Mouse (Mus musculus) liver, adult 2 months (tissue): ENCODE measurements at regions not wholly inside any gene's neighbourhood (a gene's known extent, or its start where the extent isn't known, plus 50 kb on each side); places are given as distances from the start of the nearest gene placed in this dataset.

Experiments used
- DNase-seq: peaks from one replicate; pipeline ENCODE4 v3.0.0-alpha.2; 2011; ENCODE audit warnings: low read depth, low spot score; ENCODE audit errors: extremely low read depth
- H3K27ac ChIP-seq: fragments of 200-500 bp; replicated peaks from 2 replicates; pipeline ENCODE4 v1.5.1; 2012; ENCODE audit warnings: low read depth, mild to moderate bottlenecking, control low read depth, inconsistent platforms, low read length; ENCODE audit not compliant: insufficient read depth
- H3K27me3 ChIP-seq: fragments of 200-500 bp; 2 replicates; pipeline ENCODE4 v1.6.1; 2012; ENCODE audit warnings: mild to moderate bottlenecking, moderate library complexity, low read length, inconsistent platforms; ENCODE audit not compliant: control insufficient read depth, insufficient read depth
- H3K36me3 ChIP-seq: fragments of 200-500 bp; 2 replicates; pipeline ENCODE4 v1.6.1; 2012; ENCODE audit warnings: low read length, inconsistent platforms; ENCODE audit not compliant: control insufficient read depth, insufficient read depth
- H3K4me1 ChIP-seq: fragments of 200-500 bp; 2 replicates; pipeline ENCODE4 v1.6.1; 2011; ENCODE audit warnings: low read length; ENCODE audit not compliant: control insufficient read depth, insufficient read depth
- H3K4me3 ChIP-seq: fragments of 200-500 bp; 2 replicates; pipeline ENCODE4 v1.5.1; 2011; ENCODE audit warnings: low read depth, mild to moderate bottlenecking, control low read depth, low read length, moderate library complexity; ENCODE audit not compliant: insufficient read depth
- H3K79me2 ChIP-seq: fragments of 200-500 bp; 2 replicates; pipeline ENCODE4 v1.6.1; 2012; ENCODE audit warnings: inconsistent platforms, mild to moderate bottlenecking, low read length, moderate library complexity; ENCODE audit not compliant: control insufficient read depth, insufficient read depth
- H3K9ac ChIP-seq: fragments of 200-500 bp; 2 replicates; pipeline ENCODE4 v1.6.1; 2012; ENCODE audit warnings: low read depth, mild to moderate bottlenecking, control low read depth, inconsistent platforms, low read length
- CTCF ChIP-seq: fragments of 200-500 bp; IDR thresholded peaks from 2 replicates; pipeline ENCODE4 v1.5.1; 2011; ENCODE audit warnings: low read depth, low read length, control low read depth
- POLR2A ChIP-seq: fragments of 200-500 bp; IDR thresholded peaks from 2 replicates; pipeline ENCODE4 v1.6.1; 2011; ENCODE audit warnings: low read length, control low read depth; ENCODE audit not compliant: insufficient read depth; ENCODE audit errors: extremely low read depth
- WGBS: fragments of 180-500 bp; shearing (Covaris S2); methylation state at CpG from one replicate; pipeline ENCODE4 v1.1.7; 2018; 5-methylcytosine and 5-hydroxymethylcytosine counted together

DNA sequence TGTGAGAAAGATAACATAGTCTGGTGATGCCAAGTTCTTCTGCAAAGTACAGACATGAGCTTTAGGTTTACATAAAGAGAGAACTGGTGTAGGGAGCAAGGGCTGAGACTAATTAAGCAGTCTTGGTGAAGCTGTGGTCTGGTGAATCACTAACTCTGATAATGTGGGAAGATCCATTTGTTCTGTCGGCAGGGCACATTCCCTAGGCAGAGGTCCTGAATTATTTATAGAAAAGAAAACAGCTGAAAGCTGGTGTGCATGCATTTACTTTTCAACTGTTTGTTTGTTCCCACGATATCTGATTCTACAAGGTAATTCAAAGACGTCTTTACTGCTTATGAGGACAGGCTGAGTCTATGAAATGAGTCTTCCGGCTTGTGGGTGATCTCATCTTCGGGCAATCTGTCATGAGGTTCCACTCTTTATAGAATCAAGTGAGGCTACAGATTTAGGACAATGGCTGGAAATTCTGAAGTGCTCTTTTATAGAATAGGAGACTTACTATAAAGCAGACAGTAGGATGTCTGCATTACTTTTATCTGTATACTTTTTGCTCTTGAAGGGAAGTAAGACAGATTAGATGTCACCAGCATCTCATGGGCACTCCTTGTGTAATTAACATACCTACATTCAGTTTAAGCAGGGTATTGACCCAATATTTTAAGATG lies 221.6 kb upstream of the Lama2 start:
- Histone ChIP-seq H3K4me1 (no peaks in the 10 kb centered on the region), H3K9ac (no peak overlapping the region), H3K36me3 (no peaks in the 10 kb centered on the region), H3K27ac (no peak overlapping the region), H3K79me2 (no peaks in the 10 kb centered on the region), H3K4me3 (no peak overlapping the region), H3K27me3 (no peaks in the 10 kb centered on the region)
- no peak for DNase-seq
- TF ChIP-seq POLR2A: no peak
- WGBS: 78% methylated on average over 5 of the region's 5 CpGs

DNA sequence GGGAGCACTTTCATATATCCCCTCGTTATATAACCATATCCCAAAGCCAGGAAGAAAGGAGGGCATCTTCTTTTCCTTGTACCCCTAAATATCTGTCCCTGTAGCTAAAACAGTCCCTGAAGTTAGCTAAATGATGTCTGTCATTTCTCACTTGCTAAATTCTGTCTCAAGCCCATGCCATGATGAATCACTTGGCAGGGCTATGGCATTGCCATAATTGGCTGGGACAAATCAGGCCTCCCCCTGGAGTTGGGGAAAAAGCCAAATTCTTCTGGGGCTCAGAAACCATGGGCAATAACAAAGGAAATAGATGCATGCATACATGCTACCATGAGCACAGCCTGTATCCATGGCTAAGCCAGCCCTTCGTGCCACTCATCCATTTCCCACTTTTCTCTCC lies 223.5 kb upstream of the Lama2 start:
- no peak for DNase-seq
- H3K4me1 ChIP-seq: no peaks in the 10 kb centered on the region
- H3K79me2 ChIP-seq: no peaks in the 10 kb centered on the region
- TF ChIP-seq CTCF: no peak
- no peak for TF ChIP-seq POLR2A
- no peak overlapping the region for H3K9ac ChIP-seq
- H3K36me3 ChIP-seq: no peaks in the 10 kb centered on the region
- H3K27me3 ChIP-seq: no peaks in the 10 kb centered on the region
- H3K4me3 ChIP-seq: no peak overlapping the region
- H3K27ac ChIP-seq: no peak overlapping the region
- 50% methylated on average over 2 of the region's 2 CpGs for WGBS

GRCm38 (mm10) chr10:27863625-27864024 lies 211.0 kb upstream of the Ptprk start:
- Histone ChIP-seq H3K4me1 (no peaks in the 10 kb centered on the region), H3K79me2 (no peaks in the 10 kb centered on the region), H3K27me3 (no peaks in the 10 kb centered on the region), H3K36me3 (no peaks in the 10 kb centered on the region), H3K27ac (no peak overlapping the region), H3K4me3 (no peak overlapping the region), H3K9ac (no peak overlapping the region)
- TF ChIP-seq POLR2A (no peak), CTCF (no peak)
- WGBS: 82% methylated on average over 2 of the region's 2 CpGs
- DNase-seq: no peak

DNA sequence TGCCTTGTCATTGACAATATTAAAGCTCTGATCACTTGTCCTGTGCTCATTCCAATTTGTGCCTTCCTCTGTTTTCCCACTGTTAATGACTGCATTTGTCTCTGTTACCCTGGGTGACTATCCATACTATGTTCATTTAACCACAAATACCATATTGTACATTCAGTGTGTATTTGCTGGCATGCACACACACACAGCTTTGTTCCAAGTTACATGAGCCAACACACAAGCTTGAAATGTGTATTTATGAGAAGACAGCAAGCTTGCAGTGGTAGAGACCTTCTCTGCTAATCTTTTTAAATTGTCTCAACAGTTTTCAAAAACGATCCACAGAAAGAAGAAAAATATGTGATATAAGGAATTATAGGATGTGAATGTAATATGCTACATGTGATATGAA lies 193.8 kb upstream of the Ptprk start:
- Histone ChIP-seq H3K27me3 (no peaks in the 10 kb centered on the region), H3K4me3 (no peak overlapping the region), H3K36me3 (no peaks in the 10 kb centered on the region), H3K4me1 (no peaks in the 10 kb centered on the region), H3K79me2 (no peaks in the 10 kb centered on the region), H3K27ac (no peak overlapping the region), H3K9ac (no peak overlapping the region)
- no peak for DNase-seq
- 72% methylated on average over 1 of the region's 1 CpGs for WGBS
- TF ChIP-seq POLR2A (no peak), CTCF (no peak)

GRCm38 (mm10) chr10:27891778-27892512 lies 182.7 kb upstream of the Ptprk start:
- Histone ChIP-seq H3K79me2 (no peaks in the 10 kb centered on the region), H3K36me3 (no peaks in the 10 kb centered on the region), H3K4me3 (no peak overlapping the region), H3K27me3 (no peaks in the 10 kb centered on the region), H3K4me1 (no peaks in the 10 kb centered on the region), H3K27ac (no peak overlapping the region), H3K9ac (no peak overlapping the region)
- no peak for TF ChIP-seq POLR2A
- TF ChIP-seq CTCF: no peak
- peak; percentile 4 for DNase-seq
- 34% methylated on average over 2 of the region's 2 CpGs for WGBS

GRCm38 (mm10) chr10:27916406-27916805 lies 158.2 kb upstream of the Ptprk start:
- no peak overlapping the region for H3K4me3 ChIP-seq
- no peaks in the 10 kb centered on the region for H3K79me2 ChIP-seq
- no peaks in the 10 kb centered on the region for H3K27me3 ChIP-seq
- 85% methylated on average over 2 of the region's 2 CpGs for WGBS
- TF ChIP-seq POLR2A: no peak
- H3K4me1 ChIP-seq: no peaks in the 10 kb centered on the region
- no peaks in the 10 kb centered on the region for H3K36me3 ChIP-seq
- no peak overlapping the region for H3K9ac ChIP-seq
- H3K27ac ChIP-seq: no peak overlapping the region
- DNase-seq: no peak
